ENCODE assay signal across 9 mouse cellular contexts in genomic region chr14:28375642-28376091, GRCm38 (mm10).
DNase-seq lines count a peak whose midpoint lies in the region; ATAC-seq and TF ChIP-seq lines count a peak whose summit lies in the region.
"Had no signal": no experiment of that assay in that cellular context is flagged by ENCODE, and none has a peak within 500 bp of the region (broad histone marks: within the 10 kb centered on the region; RNA-seq: fewer than 3 reads in every experiment).

No protein-coding gene starts in this region.

- WGBS in forebrain, embryonic 12.5 days: 12% methylated on average over 10 of the region's 10 CpGs
- WGBS in hindbrain, embryonic 11.5 days: 5% methylated on average over 10 of the region's 10 CpGs
- WGBS in midbrain, embryonic 10.5 days: 42% methylated on average over 10 of the region's 10 CpGs
- WGBS in thymus, adult 2 months: 37% methylated on average over 10 of the region's 10 CpGs

- no peak overlapping the region for H3K4me3 ChIP-seq in forebrain, embryonic 12.5 days (replicated peaks)
- H3K4me3 ChIP-seq in hindbrain, embryonic 11.5 days (ENCODE audit: low read depth, low read length): no peak overlapping the region
- no peak overlapping the region for H3K4me3 ChIP-seq in midbrain, embryonic 10.5 days
- no peak overlapping the region for H3K4me3 ChIP-seq in thymus, adult 2 months (ENCODE audit: control insufficient read depth, insufficient read depth, low read length)
- H3K4me3 ChIP-seq: megakaryocyte, embryonic 14.5 days had no signal

- H3K4me1 ChIP-seq in forebrain, embryonic 12.5 days: peaks cover 19% of the 10 kb centered on the region
- peaks cover 7% of the 10 kb centered on the region; the same call in 1 of the 2 replicates for H3K4me1 ChIP-seq in hindbrain, embryonic 11.5 days (replicated peaks; ENCODE audit: control insufficient read depth, insufficient read depth, low read length)
- peaks cover 35% of the 10 kb centered on the region for H3K4me1 ChIP-seq in midbrain, embryonic 10.5 days
- H3K4me1 ChIP-seq in thymus, adult 2 months (replicated peaks; ENCODE audit: control insufficient read depth, insufficient read depth, low read length): no peaks in the 10 kb centered on the region
- H3K4me1 ChIP-seq: megakaryocyte, embryonic 14.5 days had no signal

- H3K9me3 ChIP-seq in forebrain, embryonic 12.5 days: no peaks in the 10 kb centered on the region
- H3K9me3 ChIP-seq in hindbrain, embryonic 11.5 days (ENCODE audit: control insufficient read depth, low read length): no peaks in the 10 kb centered on the region
- no peaks in the 10 kb centered on the region for H3K9me3 ChIP-seq in midbrain, embryonic 10.5 days (replicated peaks)

- H3K4me2 ChIP-seq in forebrain, embryonic 12.5 days: peak overlapping the region; percentile 19; the same call in 1 of the 2 replicates
- H3K4me2 ChIP-seq in hindbrain, embryonic 11.5 days (replicated peaks; ENCODE audit: low read depth, low read length): peak overlapping the region; percentile 19; the same call in 1 of the 2 replicates

- no peak overlapping the region for H3K9ac ChIP-seq in forebrain, embryonic 12.5 days
- no peak overlapping the region for H3K9ac ChIP-seq in hindbrain, embryonic 11.5 days (ENCODE audit: low read depth, low read length)

- no peaks in the 10 kb centered on the region for H3K36me3 ChIP-seq in forebrain, embryonic 12.5 days (replicated peaks)
- no peaks in the 10 kb centered on the region for H3K36me3 ChIP-seq in hindbrain, embryonic 11.5 days (ENCODE audit: control insufficient read depth, insufficient read depth, low read length)
- H3K36me3 ChIP-seq in midbrain, embryonic 10.5 days: no peaks in the 10 kb centered on the region
- no peaks in the 10 kb centered on the region for H3K36me3 ChIP-seq in thymus, adult 2 months (ENCODE audit: control insufficient read depth, insufficient read depth, low read length)

- DNase-seq in brain, embryonic 14.5 days (ENCODE audit: low read depth): peak; percentile 82
- peak; percentile 51 for DNase-seq in hindbrain, embryonic 11.5 days (ENCODE audit: low spot score)
- peak; percentile 27 for DNase-seq in midbrain, embryonic 10.5 days (ENCODE audit: low spot score)
- DNase-seq in adrenal gland, postnatal 36 days: no peak
- no peak for DNase-seq in thymus, adult 2 months
- no peak for DNase-seq in right cerebral cortex, postnatal 36 days (ENCODE audit: low spot score in 2 of 2)
- DNase-seq in ovary, adult 18-20 months (ENCODE audit: low spot score): no peak

- no peak for ATAC-seq in forebrain, embryonic 12.5 days (ENCODE audit: low FRiP score)
- ATAC-seq in hindbrain, embryonic 11.5 days (ENCODE audit: low FRiP score): no peak

- no peak for TF ChIP-seq POLR2A in brain, embryonic 14.5 days (IDR thresholded peaks at IDR 0.05; ENCODE audit: borderline replicate concordance, extremely low read depth, insufficient read depth, insufficient read length, poor library complexity, severe bottlenecking)
- TF ChIP-seq POLR2A in thymus, adult 2 months (IDR thresholded peaks at IDR 0.05; ENCODE audit: control insufficient read depth, extremely low read depth, insufficient read depth, low read length, poor library complexity): no peak

- no peak for TF ChIP-seq CTCF in brain, embryonic 14.5 days (IDR thresholded peaks at IDR 0.05; ENCODE audit: borderline replicate concordance, extremely low read depth, insufficient read depth, insufficient read length)
- TF ChIP-seq CTCF in thymus, adult 2 months (IDR thresholded peaks at IDR 0.05; ENCODE audit: borderline replicate concordance, control insufficient read depth, extremely low read depth, insufficient read depth, low read length, poor library complexity): no peak

- H3K27ac ChIP-seq in forebrain, embryonic 12.5 days: no peak overlapping the region
- no peak overlapping the region for H3K27ac ChIP-seq in hindbrain, embryonic 11.5 days (ENCODE audit: low read depth, low read length)
- H3K27ac ChIP-seq in midbrain, embryonic 10.5 days (replicated peaks): no peak overlapping the region
- no peak overlapping the region for H3K27ac ChIP-seq in thymus, adult 2 months (ENCODE audit: control insufficient read depth, insufficient read depth, low read length)

- H3K27me3 ChIP-seq in forebrain, embryonic 12.5 days: peaks cover 65% of the 10 kb centered on the region
- peaks cover 44% of the 10 kb centered on the region for H3K27me3 ChIP-seq in hindbrain, embryonic 11.5 days (ENCODE audit: control insufficient read depth, insufficient read depth, low read length)
- peaks cover 97% of the 10 kb centered on the region for H3K27me3 ChIP-seq in midbrain, embryonic 10.5 days (ENCODE audit: low read depth, poor library complexity, severe bottlenecking)
- no peaks in the 10 kb centered on the region for H3K27me3 ChIP-seq in thymus, adult 2 months (ENCODE audit: control insufficient read depth, insufficient read depth, low read length)
- H3K27me3 ChIP-seq: megakaryocyte, embryonic 14.5 days had no signal

Comparison
In these comparisons a context has a peak if more than half of its experiments do, and no peak if none do; other contexts are left out.
1. DNase-seq: peak in brain, embryonic 14.5 days (single experiment), hindbrain, embryonic 11.5 days (single experiment) and midbrain, embryonic 10.5 days (single experiment); none in adrenal gland, postnatal 36 days (0 of 2), thymus, adult 2 months (single experiment), right cerebral cortex, postnatal 36 days (0 of 2) and ovary, adult 18-20 months (single experiment).